Mouse (Mus musculus) hindbrain, embryonic 10.5 days (tissue): ENCODE measurements around the gene Gjb3. TPM values are rescaled to one million over a fixed set of nuclear protein-coding genes. Genes with fewer than 3 reads are reported as not detected.

Experiments used
- DNase-seq: peaks from one replicate; pipeline ENCODE4 v3.0.0-alpha.2; 2017; ENCODE audit warnings: low spot score
- H3K27ac ChIP-seq: fragments of 300-500 bp; sonication (generic); 2 replicates; pipeline ENCODE4 v1.5.1; 2016; ENCODE audit warnings: mild to moderate bottlenecking, moderate library complexity
- H3K27me3 ChIP-seq: fragments of 300-500 bp; sonication (generic); 2 replicates; pipeline ENCODE4 v1.6.1; 2016; ENCODE audit warnings: mild to moderate bottlenecking; ENCODE audit not compliant: poor library complexity, insufficient read depth, severe bottlenecking
- H3K36me3 ChIP-seq: fragments of 300-500 bp; sonication (generic); 2 replicates; pipeline ENCODE4 v1.6.1; 2016; ENCODE audit warnings: mild to moderate bottlenecking, moderate library complexity
- H3K4me1 ChIP-seq: fragments of 300-500 bp; sonication (generic); replicated peaks from 2 replicates; pipeline ENCODE4 v1.6.1; 2016; ENCODE audit warnings: mild to moderate bottlenecking
- H3K4me3 ChIP-seq: fragments of 300-500 bp; sonication (generic); 2 replicates; pipeline ENCODE4 v1.5.1; 2016; ENCODE audit warnings: mild to moderate bottlenecking, moderate library complexity
- H3K9me3 ChIP-seq: fragments of 300-500 bp; sonication (generic); 2 replicates; pipeline ENCODE4 v1.6.1; 2016; ENCODE audit warnings: mild to moderate bottlenecking, moderate library complexity
- WGBS: fragments of 180-500 bp; shearing (Covaris S2); methylation state at CpG from one replicate; pipeline ENCODE4 v1.1.7; 2016; 5-methylcytosine and 5-hydroxymethylcytosine counted together
- polyA plus RNA-seq: library from polyadenylated mRNA; unstranded; fragments of >200 nt; fragmentation: Nextera tagmentation; extraction: Ambion mirVana; gene quantifications from 2 replicates; pipeline ENCODE4 v1.2.1, GENCODE M21; 2016

The Gjb3 gene
- polyA plus RNA-seq, 1 experiment from 2014 or later: 2.2 TPM

DNA sequence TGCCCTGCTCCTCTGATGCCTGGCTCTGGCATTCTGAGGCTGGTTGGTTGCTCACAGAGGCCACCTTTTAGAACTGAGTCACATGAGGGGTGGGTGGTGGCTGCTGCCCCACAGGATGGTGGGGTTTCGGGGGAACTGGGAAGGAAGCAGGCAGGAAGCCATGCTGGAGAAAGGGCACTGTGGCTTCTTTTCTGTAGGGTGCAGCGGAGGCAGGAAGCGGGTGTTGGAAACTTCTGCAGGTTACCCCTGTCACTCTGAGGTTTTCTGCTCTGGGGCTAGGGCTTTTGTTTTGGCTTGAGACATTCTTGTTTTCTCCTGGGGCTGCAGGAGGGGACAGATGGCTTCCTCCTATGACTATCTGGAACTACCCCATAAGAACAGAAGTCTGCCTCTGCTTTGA is 31.9 kb upstream of the Gjb3 start:
- DNase-seq: no peak
- 89% methylated on average over 3 of the region's 3 CpGs for WGBS

DNA sequence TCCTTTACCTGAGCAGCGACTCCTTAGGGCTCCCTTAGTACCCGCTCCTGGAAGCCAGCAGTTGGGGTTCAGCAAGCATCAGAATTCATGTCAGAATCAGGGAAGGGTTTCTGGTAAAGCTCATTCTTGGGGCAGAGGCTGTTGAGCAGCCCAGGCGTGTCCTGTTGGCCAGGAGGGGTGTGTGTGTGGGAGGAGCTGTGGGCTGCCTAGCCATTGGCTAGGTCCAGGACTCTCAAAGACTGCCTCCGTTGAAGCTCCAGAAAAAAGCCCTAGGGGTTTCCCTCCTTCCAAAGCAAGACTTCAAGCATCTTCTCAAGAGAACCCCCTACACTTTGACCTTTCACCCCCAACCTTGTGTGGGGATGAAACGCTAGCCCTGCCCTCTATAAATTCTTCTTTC is 27.4 kb upstream of the Gjb3 start, which contains the start of gene Gjb5:
Gjb5 (minus strand) TSS at position 164 of the 400 bp plus-strand sequence.
- Histone ChIP-seq H3K27ac (no peak within 1 kb of the TSS; the same call in 1 of the 2 replicates), H3K27me3 (peaks cover 15% of the 10 kb centered on the region; the same call in 1 of the 2 replicates), H3K36me3 (no peaks in the 10 kb centered on the region), H3K9me3 (no peaks in the 10 kb centered on the region), H3K4me3 (no peak within 1 kb of the TSS), H3K4me1 (peaks cover 47% of the 10 kb centered on the region)
- 27% methylated on average over 5 of the region's 5 CpGs for WGBS
- peak; percentile 27 for DNase-seq

More for the DNA sequence above, 31.9 kb upstream of the Gjb3 start:
- H3K4me3 ChIP-seq: no peak overlapping the region
- H3K4me1 ChIP-seq: peaks cover 47% of the 10 kb centered on the region
- 0 out of 2 replicates have a peak overlapping the region, but pooled peaks have one; percentile 16 for H3K27ac ChIP-seq
- H3K36me3 ChIP-seq: no peaks in the 10 kb centered on the region
- peaks cover 21% of the 10 kb centered on the region for H3K27me3 ChIP-seq
- no peaks in the 10 kb centered on the region for H3K9me3 ChIP-seq

DNA sequence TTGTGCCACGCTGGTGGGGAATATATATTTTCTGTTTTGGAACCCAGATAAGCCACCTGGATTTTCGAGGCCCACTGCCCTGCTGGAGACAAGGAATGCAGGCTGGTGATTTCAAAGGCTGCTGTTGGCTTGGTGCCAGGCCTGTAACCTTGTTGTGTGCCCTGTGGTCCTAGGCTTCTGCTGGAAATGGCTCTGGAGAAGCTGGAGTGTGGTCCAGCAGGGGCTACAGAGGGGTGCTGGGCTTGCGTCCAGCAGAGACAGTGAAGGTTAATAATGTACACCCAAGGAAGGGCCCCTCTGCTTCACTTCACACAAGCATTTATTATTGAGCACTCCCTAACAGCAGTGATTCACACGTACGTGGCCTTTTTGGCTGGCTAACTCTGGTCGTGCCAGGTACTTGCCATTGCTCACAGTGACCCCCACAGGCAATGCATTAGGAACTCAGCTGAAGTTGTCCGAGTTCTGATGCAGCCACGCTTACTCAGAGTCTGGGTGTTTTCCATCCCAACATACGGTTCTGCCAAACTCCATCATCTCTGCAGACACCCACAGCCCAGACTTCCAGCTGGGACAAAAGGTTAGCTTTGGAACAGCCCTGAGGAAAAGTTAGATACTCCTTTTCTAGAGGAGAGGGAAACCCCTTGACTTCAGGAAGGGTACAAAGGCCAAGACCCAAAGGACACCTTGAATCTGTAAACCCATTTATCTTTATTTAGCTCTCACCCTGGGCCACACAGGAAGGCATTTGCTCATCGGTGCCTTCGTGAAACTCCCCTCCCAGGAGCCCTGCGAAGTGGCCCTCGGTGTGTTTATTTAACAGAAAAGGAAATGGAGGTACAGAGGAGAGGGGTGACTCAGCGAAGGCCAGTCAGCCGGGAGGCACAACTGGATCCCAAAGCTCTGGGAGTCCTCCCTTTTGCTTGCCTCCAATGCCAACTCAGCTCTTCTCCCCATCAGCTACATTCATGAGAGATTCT is 24.2 kb upstream of the Gjb3 start:
- peaks cover 50% of the 10 kb centered on the region for H3K4me1 ChIP-seq
- DNase-seq: no peak
- no peaks in the 10 kb centered on the region for H3K9me3 ChIP-seq
- peaks cover 15% of the 10 kb centered on the region; the same call in 1 of the 2 replicates for H3K27me3 ChIP-seq
- H3K36me3 ChIP-seq: no peaks in the 10 kb centered on the region
- H3K4me3 ChIP-seq: no peak overlapping the region
- WGBS: 79% methylated on average over 15 of the region's 15 CpGs
- H3K27ac ChIP-seq: 0 out of 2 replicates have a peak overlapping the region, but pooled peaks have one; percentile 45

DNA sequence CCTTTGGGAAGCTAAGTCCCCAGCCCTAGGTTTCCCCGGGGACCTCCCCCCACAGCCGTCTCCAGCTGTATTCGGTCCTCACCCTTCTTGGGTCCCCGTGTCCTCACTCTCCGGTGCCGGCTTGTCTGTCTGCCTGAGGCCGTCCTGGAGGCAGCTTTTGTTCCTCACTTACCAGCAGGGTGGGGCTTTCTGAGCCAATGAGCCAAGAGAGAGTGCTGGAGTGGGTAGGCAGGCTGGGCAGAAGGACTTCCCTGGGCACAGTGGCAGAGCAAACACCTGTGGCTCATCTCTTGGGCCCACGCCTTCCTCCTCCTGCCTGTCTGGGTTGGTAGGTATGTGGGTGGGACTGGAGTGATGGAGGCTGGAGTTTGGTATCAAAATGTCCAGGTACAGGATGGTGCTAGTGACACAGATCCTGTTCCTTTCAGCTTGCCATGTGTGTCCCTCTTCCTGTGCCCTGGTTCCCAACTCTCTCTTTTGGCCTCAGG is 23.4 kb upstream of the Gjb3 start, which contains the start of gene Gjb4:
Gjb4 (minus strand) TSS at position 131 of the 488 bp plus-strand sequence.
- Histone ChIP-seq H3K36me3 (no peaks in the 10 kb centered on the region), H3K4me3 (no peak within 1 kb of the TSS), H3K9me3 (no peaks in the 10 kb centered on the region), H3K27me3 (peaks cover 7% of the 10 kb centered on the region; the same call in 1 of the 2 replicates), H3K27ac (peak within 1 kb of the TSS; percentile 45; the same call in 1 of the 2 replicates), H3K4me1 (peaks cover 45% of the 10 kb centered on the region)
- 37% methylated on average over 8 of the region's 8 CpGs for WGBS
- no peak for DNase-seq

DNA sequence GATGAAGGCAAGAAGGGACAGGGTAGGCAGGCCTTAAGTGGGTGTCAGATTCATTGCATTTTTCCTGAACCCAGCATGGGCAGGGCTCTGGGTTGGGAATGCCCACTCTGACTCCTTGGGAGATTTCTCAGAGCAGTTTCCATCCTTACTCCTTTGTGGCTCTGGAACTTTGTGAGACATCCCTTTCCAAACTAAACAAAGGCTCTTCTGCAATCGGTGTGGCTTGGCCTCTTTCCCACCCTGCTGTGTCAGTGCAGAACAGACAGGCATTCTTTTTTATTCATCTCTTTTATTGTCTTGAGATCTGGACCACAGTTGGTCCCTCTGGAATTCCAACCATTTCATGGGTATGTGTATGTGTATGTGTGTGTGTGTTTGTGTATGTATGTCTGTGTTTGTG is 21.9 kb upstream of the Gjb3 start:
- no peaks in the 10 kb centered on the region for H3K9me3 ChIP-seq
- 0 out of 2 replicates have a peak overlapping the region, but pooled peaks have one; percentile 40 for H3K27ac ChIP-seq
- H3K4me3 ChIP-seq: no peak overlapping the region
- no peaks in the 10 kb centered on the region for H3K27me3 ChIP-seq
- peaks cover 33% of the 10 kb centered on the region for H3K4me1 ChIP-seq
- 17% methylated on average over 1 of the region's 1 CpGs for WGBS
- no peaks in the 10 kb centered on the region for H3K36me3 ChIP-seq
- no peak for DNase-seq

DNA sequence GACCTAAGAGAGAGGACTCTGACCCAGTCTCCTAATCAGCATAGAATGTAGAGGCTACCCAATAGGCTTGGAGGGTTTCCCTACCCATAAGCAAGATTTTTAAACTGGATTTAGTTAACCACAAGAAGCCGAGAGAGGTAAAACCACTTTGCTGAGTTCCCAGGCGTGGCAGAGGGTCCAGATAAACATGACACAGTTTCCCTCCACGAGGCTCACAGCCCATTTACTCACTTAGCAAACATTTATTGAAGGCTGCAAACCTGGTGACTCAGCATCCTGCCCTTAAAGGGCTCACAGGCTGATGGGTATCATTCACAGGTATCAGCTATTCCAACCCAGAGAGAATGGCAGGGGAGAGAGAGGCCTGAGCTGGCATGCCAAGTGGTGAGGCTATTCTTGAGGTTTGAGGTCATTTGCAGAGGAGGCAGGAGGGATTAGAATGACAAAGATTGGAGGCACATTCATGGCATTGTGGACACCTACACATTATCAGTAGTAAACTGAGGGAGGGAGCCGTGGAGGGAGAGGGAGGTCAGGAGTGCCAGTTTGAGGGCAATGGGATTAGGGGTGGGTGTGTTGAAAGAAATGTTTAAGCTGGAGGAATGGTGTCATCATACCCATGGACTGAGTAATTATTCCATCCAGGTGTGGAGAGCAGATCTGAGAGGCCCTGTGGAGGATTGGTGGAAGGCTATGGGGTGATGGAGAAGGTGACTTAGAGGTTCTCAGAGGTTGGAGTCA is 19.1 kb upstream of the Gjb3 start:
- peaks cover 27% of the 10 kb centered on the region for H3K4me1 ChIP-seq
- H3K27me3 ChIP-seq: no peaks in the 10 kb centered on the region
- H3K36me3 ChIP-seq: no peaks in the 10 kb centered on the region
- no peak for DNase-seq
- WGBS: 78% methylated on average over 4 of the region's 4 CpGs
- no peak overlapping the region for H3K27ac ChIP-seq
- no peaks in the 10 kb centered on the region for H3K9me3 ChIP-seq
- H3K4me3 ChIP-seq: no peak overlapping the region

DNA sequence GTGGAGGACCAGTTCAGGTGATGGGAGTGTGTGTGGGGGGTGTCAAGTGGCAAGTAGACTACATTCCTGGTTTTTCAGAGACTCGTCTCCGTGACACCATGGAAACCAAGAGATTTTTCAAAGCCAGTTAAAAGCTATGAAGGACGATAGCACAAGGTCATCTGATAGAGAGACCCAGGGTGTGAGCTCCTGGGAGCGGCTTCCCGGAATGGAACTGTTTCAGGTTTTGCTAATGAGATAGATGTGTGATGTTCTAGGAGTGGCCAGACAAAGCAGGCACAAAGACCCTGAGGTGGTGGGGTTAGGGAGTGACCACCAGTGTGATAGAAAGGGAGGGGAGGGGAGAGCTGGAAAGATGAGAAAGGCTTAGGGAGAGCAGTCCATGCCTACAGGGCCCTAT is 14.4 kb upstream of the Gjb3 start:
- WGBS: 86% methylated on average over 5 of the region's 5 CpGs
- H3K4me1 ChIP-seq: no peaks in the 10 kb centered on the region
- no peak overlapping the region for H3K4me3 ChIP-seq
- no peaks in the 10 kb centered on the region for H3K36me3 ChIP-seq
- no peak overlapping the region for H3K27ac ChIP-seq
- no peak for DNase-seq
- H3K27me3 ChIP-seq: no peaks in the 10 kb centered on the region
- no peaks in the 10 kb centered on the region for H3K9me3 ChIP-seq

DNA sequence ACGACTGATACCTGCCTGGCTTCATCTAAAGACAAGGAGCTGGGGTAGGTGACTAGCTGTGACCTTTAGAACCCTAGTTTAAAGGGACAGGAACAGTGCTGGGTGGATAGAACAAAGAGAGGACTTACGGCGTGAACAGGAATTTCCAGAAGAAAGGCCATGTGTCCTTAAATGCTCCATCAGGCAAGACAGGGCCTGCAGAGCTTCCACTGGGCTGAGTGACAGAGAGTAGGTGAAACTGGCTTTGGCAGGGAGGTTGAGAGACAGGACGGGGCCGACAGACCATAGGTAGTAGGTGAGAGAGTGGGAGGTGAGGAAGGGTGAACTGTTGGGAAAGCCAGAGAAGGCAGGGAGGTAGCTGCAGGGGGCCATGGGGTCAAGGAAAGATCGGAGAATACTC is 10.7 kb upstream of the Gjb3 start:
- Histone ChIP-seq H3K9me3 (no peaks in the 10 kb centered on the region), H3K4me3 (no peak overlapping the region), H3K27me3 (no peaks in the 10 kb centered on the region), H3K27ac (no peak overlapping the region), H3K4me1 (no peaks in the 10 kb centered on the region), H3K36me3 (no peaks in the 10 kb centered on the region)
- 56% methylated on average over 6 of the region's 6 CpGs for WGBS
- no peak for DNase-seq

DNA sequence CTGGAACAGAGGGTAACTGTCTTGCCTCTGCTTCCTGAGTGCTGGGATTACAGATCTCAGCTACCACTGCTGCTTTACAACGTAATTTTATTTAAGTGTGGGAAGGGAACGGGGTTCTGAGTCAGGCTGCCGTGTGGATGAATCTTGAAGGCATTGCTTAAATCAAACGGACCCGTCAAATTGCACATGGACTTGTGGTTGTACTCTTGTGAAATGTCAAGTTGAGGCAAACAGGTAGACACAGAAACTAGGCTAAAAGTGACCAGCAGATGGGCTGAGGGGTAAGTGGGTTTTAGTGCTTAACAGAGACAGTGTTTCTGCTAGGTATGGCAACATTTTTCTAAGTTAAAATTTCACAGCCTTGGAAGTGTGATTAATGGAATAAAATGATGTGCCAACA is 7.0 kb upstream of the Gjb3 start:
- Histone ChIP-seq H3K4me3 (no peak overlapping the region), H3K9me3 (no peaks in the 10 kb centered on the region), H3K27me3 (peaks cover 4% of the 10 kb centered on the region), H3K4me1 (peaks cover 21% of the 10 kb centered on the region), H3K27ac (no peak overlapping the region), H3K36me3 (no peaks in the 10 kb centered on the region)
- 89% methylated on average over 5 of the region's 5 CpGs for WGBS
- DNase-seq: no peak

DNA sequence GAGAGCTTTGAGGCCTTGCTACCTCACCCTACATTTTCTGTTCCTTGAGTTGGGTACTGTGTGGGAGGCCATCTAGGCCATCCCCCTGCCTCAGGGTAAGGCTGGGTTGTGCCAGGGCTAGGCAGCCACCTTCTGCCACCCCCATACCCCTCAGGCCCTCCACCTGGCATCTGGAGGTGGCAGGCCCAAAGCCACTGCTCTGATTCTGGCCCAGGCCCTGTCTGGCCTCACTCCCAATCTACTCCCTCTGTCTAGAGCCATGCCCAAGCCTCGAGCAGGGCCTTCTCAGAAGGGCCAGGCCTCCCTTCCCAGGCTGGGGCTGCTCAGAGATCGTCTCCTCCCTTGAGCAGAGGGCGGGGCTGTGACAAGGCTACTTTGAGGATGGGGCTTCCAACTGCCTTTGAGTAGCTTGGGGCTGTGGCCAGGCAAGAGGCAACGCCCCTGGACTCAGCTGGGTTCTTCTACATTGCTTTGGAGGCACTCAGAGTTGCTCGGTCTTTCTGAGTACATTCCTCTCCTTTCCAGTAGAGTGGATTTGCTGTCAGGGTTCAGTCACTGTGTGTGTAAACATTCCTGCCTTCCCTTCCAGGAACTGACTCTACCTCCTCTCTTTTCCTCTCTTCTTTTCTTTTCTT is 4.3 kb upstream of the Gjb3 start:
- Histone ChIP-seq H3K36me3 (no peaks in the 10 kb centered on the region), H3K27me3 (peaks cover 31% of the 10 kb centered on the region), H3K9me3 (no peaks in the 10 kb centered on the region), H3K27ac (peak overlapping the region; percentile 40; the same call in 1 of the 2 replicates), H3K4me3 (no peak overlapping the region), H3K4me1 (peaks cover 48% of the 10 kb centered on the region)
- WGBS: 42% methylated on average over 5 of the region's 5 CpGs
- no peak for DNase-seq

DNA sequence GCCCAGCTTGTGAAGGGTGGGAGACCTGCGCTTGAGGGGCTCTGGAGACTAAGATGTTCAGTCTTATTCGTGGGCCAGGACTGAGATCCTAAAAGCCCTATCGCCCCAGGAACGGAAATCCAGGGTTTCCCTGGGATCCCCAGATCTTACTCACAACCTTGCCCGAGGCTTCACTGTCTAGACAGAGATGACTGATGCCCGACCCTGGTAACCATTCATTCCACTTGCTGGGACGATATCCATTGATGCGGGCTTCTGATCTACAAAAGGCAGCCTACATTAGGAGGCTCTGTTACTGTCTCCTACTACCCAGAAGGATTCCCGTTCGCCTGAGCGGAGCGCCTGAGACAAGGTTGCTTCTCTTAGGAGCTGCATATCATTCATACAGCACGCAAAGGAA is 527 bp upstream of the Gjb3 start:
- DNase-seq: no peak
- Histone ChIP-seq H3K4me1 (peaks cover 60% of the 10 kb centered on the region), H3K4me3 (peak overlapping the region; percentile 43; the same call in 1 of the 2 replicates), H3K9me3 (no peaks in the 10 kb centered on the region), H3K27me3 (peaks cover 65% of the 10 kb centered on the region), H3K27ac (no peak overlapping the region), H3K36me3 (no peaks in the 10 kb centered on the region)
- WGBS: 19% methylated on average over 13 of the region's 13 CpGs

DNA sequence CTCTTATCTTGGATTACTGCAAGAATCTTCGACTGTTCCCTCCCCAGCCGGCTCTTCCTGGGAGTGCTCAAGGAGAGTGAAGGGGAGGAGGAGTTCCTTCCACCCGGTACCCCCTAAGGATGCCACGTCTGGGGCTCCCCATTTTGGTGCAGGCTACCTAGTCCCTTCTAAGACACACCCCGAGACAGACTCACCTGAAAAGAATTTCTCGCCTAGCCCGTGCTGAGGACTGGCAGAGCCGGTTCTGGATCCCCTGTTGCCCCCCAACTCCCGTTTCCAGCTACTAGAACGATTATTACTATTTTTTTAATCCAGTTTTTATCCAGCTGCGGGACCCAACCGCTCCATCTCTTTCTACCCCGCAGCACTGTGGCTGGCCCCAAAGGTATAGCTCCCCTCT is 893 bp downstream of the Gjb3 start:
- Histone ChIP-seq H3K27ac (no peak overlapping the region; the same call in 1 of the 2 replicates), H3K9me3 (no peaks in the 10 kb centered on the region), H3K36me3 (no peaks in the 10 kb centered on the region), H3K4me1 (peaks cover 56% of the 10 kb centered on the region), H3K27me3 (peaks cover 78% of the 10 kb centered on the region), H3K4me3 (peak overlapping the region; percentile 43)
- 3% methylated on average over 13 of the region's 13 CpGs for WGBS
- DNase-seq: no peak
